10 mouse cellular contexts compared by ENCODE assay signal in genomic region chr12:91980321-91980720, GRCm38 (mm10).
"Had no signal": no experiment of that assay in that cellular context is flagged by ENCODE, and none has a peak within 500 bp of the region (broad histone marks: within the 10 kb centered on the region; RNA-seq: fewer than 3 reads in every experiment).

No protein-coding gene starts in this region.

- DNase-seq: right cerebral cortex, adult 18-20 months; right cerebral cortex, postnatal 14 days; right cerebral cortex, postnatal 25 days; right cerebral cortex, postnatal 4 days; spleen, adult 18-20 months; thymus, adult 18-20 months; thymus, adult 2 months; thymus, postnatal 14 days; thymus, postnatal 25 days; thymus, postnatal 36 days had no signal
